Mouse (Mus musculus) myocyte (in vitro differentiated cells): ENCODE data around the gene Pak4. TPM values are rescaled to one million over a fixed set of nuclear protein-coding genes. Genes with fewer than 3 reads are reported as not detected.

Experiments used
- H3K27me3 ChIP-seq: one replicate; pipeline ENCODE4 v1.6.1; 2011; ENCODE audit not compliant: control insufficient read depth, insufficient read depth, insufficient read length
- H3K36me3 ChIP-seq: one replicate; pipeline ENCODE4 v1.6.1; 2011; ENCODE audit not compliant: control insufficient read depth, insufficient read depth
- H3K4me2 ChIP-seq: one replicate; pipeline ENCODE4 v1.6.1; 2011; ENCODE audit warnings: low read depth, control low read depth
- H3K4me3 ChIP-seq: one replicate; pipeline ENCODE4 v1.5.1; 2011; ENCODE audit warnings: mild to moderate bottlenecking, control low read depth, moderate library complexity
- H3K79me2 ChIP-seq: one replicate; pipeline ENCODE4 v1.6.1; 2011; ENCODE audit not compliant: control insufficient read depth, insufficient read depth
- H3ac ChIP-seq: one replicate; pipeline ENCODE4 v1.6.1; 2011; ENCODE audit not compliant: control insufficient read depth, insufficient read length
- CEBPB ChIP-seq: IDR thresholded peaks from 2 replicates; pipeline ENCODE4 v1.6.1; 2011; ENCODE audit warnings: mild to moderate bottlenecking, moderate library complexity; ENCODE audit not compliant: poor library complexity, insufficient read depth, severe bottlenecking
- E2F4 ChIP-seq: IDR thresholded peaks from one replicate; pipeline ENCODE4 v1.6.1; 2011; ENCODE audit warnings: mild to moderate bottlenecking, control low read depth, moderate library complexity; ENCODE audit not compliant: insufficient read depth
- MAX ChIP-seq: IDR thresholded peaks from one replicate; pipeline ENCODE4 v1.6.1; 2011; ENCODE audit warnings: low read depth, mild to moderate bottlenecking, control low read depth
- MYOD1 ChIP-seq, 3 experiments: IDR thresholded peaks; one replicate each; pipeline ENCODE4 v1.6.1; 2011; ENCODE audit warnings: control low read depth in 2 of 3, low read depth in 2 of 3, mild to moderate bottlenecking in 2 of 3, moderate library complexity in 1 of 3; ENCODE audit not compliant: insufficient read length in 2 of 3, control insufficient read depth in 1 of 3
- MYOG ChIP-seq, 3 experiments: IDR thresholded peaks; one replicate each; pipeline ENCODE4 v1.6.1; 2011; ENCODE audit warnings: control low read depth in 2 of 3, low read depth in 2 of 3, mild to moderate bottlenecking in 2 of 3; ENCODE audit not compliant: insufficient read length in 2 of 3, control insufficient read depth in 1 of 3, insufficient read depth in 1 of 3
- POLR2A ChIP-seq: IDR thresholded peaks from one replicate; pipeline ENCODE4 v1.6.1; 2011; ENCODE audit warnings: low read depth, mild to moderate bottlenecking, control low read depth, moderate library complexity; ENCODE audit not compliant: insufficient read length
- POLR2AphosphoS2 ChIP-seq: IDR thresholded peaks from one replicate; pipeline ENCODE4 v1.6.1; 2011; ENCODE audit warnings: low read depth, control low read depth; ENCODE audit not compliant: insufficient read length
- REST ChIP-seq: IDR thresholded peaks from one replicate; pipeline ENCODE4 v1.6.1; 2011; ENCODE audit warnings: mild to moderate bottlenecking, control low read depth, moderate library complexity; ENCODE audit not compliant: insufficient read depth, insufficient read length
- SRF ChIP-seq: IDR thresholded peaks from one replicate; pipeline ENCODE4 v1.6.1; 2011; ENCODE audit warnings: low read depth; ENCODE audit not compliant: control insufficient read depth, insufficient read length
- TCF12 ChIP-seq: IDR thresholded peaks from one replicate; pipeline ENCODE4 v1.6.1; 2011; ENCODE audit warnings: mild to moderate bottlenecking, control low read depth; ENCODE audit not compliant: poor library complexity, insufficient read depth, severe bottlenecking
- TCF3 ChIP-seq: IDR thresholded peaks from one replicate; pipeline ENCODE4 v1.6.1; 2011; ENCODE audit warnings: low read depth, control low read depth; ENCODE audit not compliant: insufficient read length
- USF1 ChIP-seq: IDR thresholded peaks from one replicate; pipeline ENCODE4 v1.6.1; 2011; ENCODE audit warnings: low read depth, mild to moderate bottlenecking, control low read depth, moderate library complexity
- polyA plus RNA-seq: library from polyadenylated mRNA; unstranded; fragments of >200 nt; fragmentation: generic; extraction: Trizol; gene quantifications from one replicate; pipeline ENCODE4 v1.2.1, GENCODE M21; 2012; ENCODE audit warnings: missing spikeins

The Pak4 gene
- polyA plus RNA-seq, 1 experiment: 27.5 TPM

GRCm38 (mm10) chr7:28578543-28579053 lies 19.4 kb downstream of the Pak4 start:
- TF ChIP-seq USF1: no peak
- no peak for TF ChIP-seq POLR2A
- TF ChIP-seq TCF12: no peak
- TF ChIP-seq REST: no peak
- TF ChIP-seq MAX: no peak
- no peak for TF ChIP-seq MYOD1 (IDR thresholded peaks at IDR 0.05; ENCODE audit: control insufficient read depth in 1 of 3, insufficient read length in 2 of 3, low read depth in 2 of 3)
- no peak for TF ChIP-seq TCF3
- TF ChIP-seq E2F4: no peak
- no peak for TF ChIP-seq POLR2AphosphoS2
- no peak for TF ChIP-seq SRF
- no peak for TF ChIP-seq CEBPB
- no peak for TF ChIP-seq MYOG (IDR thresholded peaks at IDR 0.05; ENCODE audit: control insufficient read depth in 1 of 3, insufficient read depth in 1 of 3, insufficient read length in 2 of 3, low read depth in 2 of 3)

GRCm38 (mm10) chr7:28577826-28578542 lies 20.0 kb downstream of the Pak4 start:
- H3K79me2 ChIP-seq: peaks cover 71% of the 10 kb centered on the region
- H3ac ChIP-seq: no peak overlapping the region
- no peak overlapping the region for H3K4me2 ChIP-seq
- H3K27me3 ChIP-seq: no peaks in the 10 kb centered on the region
- no peaks in the 10 kb centered on the region for H3K36me3 ChIP-seq
- TF ChIP-seq TCF3: no peak
- no peak overlapping the region for H3K4me3 ChIP-seq

More at GRCm38 (mm10) chr7:28578543-28579053, 19.4 kb downstream of the Pak4 start:
- no peaks in the 10 kb centered on the region for H3K27me3 ChIP-seq
- no peaks in the 10 kb centered on the region for H3K36me3 ChIP-seq
- peaks cover 68% of the 10 kb centered on the region for H3K79me2 ChIP-seq
- no peak overlapping the region for H3K4me2 ChIP-seq
- no peak overlapping the region for H3K4me3 ChIP-seq
- no peak overlapping the region for H3ac ChIP-seq

DNA sequence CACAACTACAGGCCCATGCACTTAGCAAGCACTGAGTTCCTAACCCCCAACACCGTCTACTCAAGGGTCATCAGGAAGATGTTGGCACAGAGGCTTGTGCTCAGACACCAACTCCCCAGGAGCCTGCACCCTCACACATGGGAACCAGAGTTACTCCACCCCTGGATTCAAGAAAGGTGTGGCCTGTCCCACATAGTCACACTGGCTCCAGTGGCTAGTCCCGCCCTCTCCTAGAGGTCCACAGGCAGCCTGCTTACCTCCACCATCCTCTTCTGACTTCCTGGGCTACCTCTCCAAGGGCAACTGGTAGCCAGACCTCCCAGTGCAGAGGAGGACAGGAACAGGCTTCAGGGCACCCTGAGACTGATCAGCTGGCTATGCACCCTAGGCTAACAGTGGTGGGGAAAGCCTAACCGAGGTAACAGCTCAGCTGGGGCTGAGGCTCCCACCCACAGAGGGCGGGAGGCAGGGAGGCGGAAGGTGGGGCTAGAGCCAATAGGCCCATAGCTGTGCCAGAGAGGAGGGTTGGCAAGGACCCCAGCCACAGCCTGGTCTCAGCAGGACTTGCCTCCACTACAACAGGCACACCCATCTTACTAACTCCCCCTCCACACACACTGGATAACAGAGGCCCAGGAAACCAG lies 21.6 kb downstream of the Pak4 start:
- TF ChIP-seq REST: no peak
- TF ChIP-seq CEBPB: no peak
- TF ChIP-seq USF1: no peak
- TF ChIP-seq MYOD1 (IDR thresholded peaks at IDR 0.05; ENCODE audit: control insufficient read depth in 1 of 3, insufficient read length in 2 of 3, low read depth in 2 of 3): no peak
- no peak for TF ChIP-seq MAX
- no peak for TF ChIP-seq TCF3
- no peak for TF ChIP-seq E2F4
- TF ChIP-seq TCF12: no peak
- TF ChIP-seq MYOG (IDR thresholded peaks at IDR 0.05; ENCODE audit: control insufficient read depth in 1 of 3, insufficient read depth in 1 of 3, insufficient read length in 2 of 3, low read depth in 2 of 3): no peak
- TF ChIP-seq POLR2A: no peak
- TF ChIP-seq SRF: no peak
- TF ChIP-seq POLR2AphosphoS2: no peak
- Histone ChIP-seq H3K27me3 (no peaks in the 10 kb centered on the region), H3K4me2 (no peak overlapping the region), H3K36me3 (no peaks in the 10 kb centered on the region), H3K79me2 (peaks cover 57% of the 10 kb centered on the region), H3ac (no peak overlapping the region), H3K4me3 (no peak overlapping the region)

DNA sequence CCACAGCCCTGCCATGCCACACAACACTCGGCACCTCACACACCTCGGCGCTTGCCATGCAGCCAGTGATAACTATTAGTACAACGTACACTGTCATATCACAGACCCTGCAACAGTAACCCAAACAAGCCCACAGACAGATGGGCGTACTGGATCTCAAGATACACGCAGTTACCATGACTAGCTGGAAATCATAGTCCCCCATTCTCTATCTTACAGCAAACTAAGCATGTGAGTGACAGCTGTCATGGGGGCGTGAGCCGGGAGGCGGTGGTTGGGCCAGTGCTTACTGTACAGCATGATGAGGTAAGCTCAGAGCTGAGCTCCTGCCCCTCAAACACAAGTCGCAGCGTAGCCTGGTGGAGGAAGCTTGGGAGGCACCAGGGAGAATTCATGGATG lies 22.4 kb downstream of the Pak4 start:
- TF ChIP-seq E2F4 (no peak), POLR2AphosphoS2 (no peak), CEBPB (no peak), MYOD1 (IDR thresholded peaks at IDR 0.05; ENCODE audit: control insufficient read depth in 1 of 3, insufficient read length in 2 of 3, low read depth in 2 of 3) (no peak), MYOG (IDR thresholded peaks at IDR 0.05; ENCODE audit: control insufficient read depth in 1 of 3, insufficient read depth in 1 of 3, insufficient read length in 2 of 3, low read depth in 2 of 3) (no peak), TCF12 (no peak), REST (no peak)
- H3K36me3 ChIP-seq: no peaks in the 10 kb centered on the region
- H3K79me2 ChIP-seq: peaks cover 52% of the 10 kb centered on the region
- no peaks in the 10 kb centered on the region for H3K27me3 ChIP-seq
- H3ac ChIP-seq: no peak overlapping the region
- H3K4me3 ChIP-seq: no peak overlapping the region
- H3K4me2 ChIP-seq: no peak overlapping the region

- TF ChIP-seq E2F4 (no peak), REST (no peak), MYOG (IDR thresholded peaks at IDR 0.05; ENCODE audit: control insufficient read depth in 1 of 3, insufficient read depth in 1 of 3, insufficient read length in 2 of 3, low read depth in 2 of 3) (no peak), TCF3 (no peak), CEBPB (no peak), MYOD1 (IDR thresholded peaks at IDR 0.05; ENCODE audit: control insufficient read depth in 1 of 3, insufficient read length in 2 of 3, low read depth in 2 of 3) (no peak), POLR2A (no peak), MAX (no peak), SRF (no peak), USF1 (no peak), POLR2AphosphoS2 (no peak), TCF12 (no peak)
- Histone ChIP-seq H3K4me2 (no peak overlapping the region), H3K27me3 (no peaks in the 10 kb centered on the region), H3K36me3 (no peaks in the 10 kb centered on the region), H3K79me2 (peaks cover 31% of the 10 kb centered on the region), H3K4me3 (no peak overlapping the region), H3ac (no peak overlapping the region)
Observed at GRCm38 (mm10) chr7:28573236-28573635, 24.7 kb downstream of the Pak4 start.
